Mouse (Mus musculus): ENCODE data around the gene H2al1g. TPM values are rescaled to one million over a fixed set of nuclear protein-coding genes. Genes with fewer than 3 reads are reported as not detected.
"Not testable (repeated sequence)": the region's sequence is repeated elsewhere in the genome, so short reads cannot be mapped to it uniquely, and the experiment has no call there.

Gene H2al1g
- polyA plus RNA-seq, 1 experiment from 2014 or later = not detected

- not testable (repeated sequence) for DNase-seq (ENCODE audit: low spot score); H3K27ac ChIP-seq; H3K27me3 ChIP-seq (ENCODE audit: control insufficient read depth, insufficient read depth, low read length); ATAC-seq (ENCODE audit: low FRiP score); H3K4me3 ChIP-seq (replicated peaks; ENCODE audit: low read length); H3K9ac ChIP-seq; H3K4me1 ChIP-seq (replicated peaks; ENCODE audit: control insufficient read depth, insufficient read depth, low read length); H3K36me3 ChIP-seq (replicated peaks; ENCODE audit: control insufficient read depth, insufficient read depth); H3K4me2 ChIP-seq (replicated peaks); H3K9me3 ChIP-seq (ENCODE audit: control insufficient read depth, low read length)
- 92% methylated on average over 1 of the region's 6 CpGs for WGBS
Observed at GRCm38 (mm10) chrX:11305355-11305754, 12.7 kb upstream of the H2al1g start, which contains the start of gene H2al1c. Gene H2al1c (plus strand): TSS chrX:11305655.

GRCm38 (mm10) chrX:11308524-11308923 is 9.5 kb upstream of the H2al1g start, which contains the start of gene H2al1d:
Gene H2al1d (plus strand): TSS chrX:11308824.
- H3K4me2 ChIP-seq (replicated peaks); H3K9me3 ChIP-seq (ENCODE audit: control insufficient read depth, low read length); H3K4me3 ChIP-seq (replicated peaks; ENCODE audit: low read length); H3K36me3 ChIP-seq (replicated peaks; ENCODE audit: control insufficient read depth, insufficient read depth); DNase-seq (ENCODE audit: low spot score); H3K27me3 ChIP-seq (ENCODE audit: control insufficient read depth, insufficient read depth, low read length); H3K9ac ChIP-seq; ATAC-seq (ENCODE audit: low FRiP score); H3K27ac ChIP-seq; H3K4me1 ChIP-seq (replicated peaks; ENCODE audit: control insufficient read depth, insufficient read depth, low read length): not testable (repeated sequence)
- no CpG with 5 or more reads among the region's 6 CpGs for WGBS

- not testable (repeated sequence) for ATAC-seq (ENCODE audit: low FRiP score); H3K9me3 ChIP-seq (ENCODE audit: control insufficient read depth, low read length); H3K4me1 ChIP-seq (replicated peaks; ENCODE audit: control insufficient read depth, insufficient read depth, low read length); DNase-seq (ENCODE audit: low spot score); H3K4me2 ChIP-seq (replicated peaks); H3K27me3 ChIP-seq (ENCODE audit: control insufficient read depth, insufficient read depth, low read length); H3K27ac ChIP-seq; H3K4me3 ChIP-seq (replicated peaks; ENCODE audit: low read length); H3K9ac ChIP-seq; H3K36me3 ChIP-seq (replicated peaks; ENCODE audit: control insufficient read depth, insufficient read depth)
- no CpG with 5 or more reads among the region's 3 CpGs for WGBS
Observed at GRCm38 (mm10) chrX:11311634-11312033, 6.4 kb upstream of the H2al1g start, which contains the start of gene H2al1e. Gene H2al1e (plus strand): TSS chrX:11311934.

GRCm38 (mm10) chrX:11314858-11315257 is 3.2 kb upstream of the H2al1g start, which contains the start of gene H2al1f:
Gene H2al1f (plus strand): TSS chrX:11315158.
- not testable (repeated sequence) for H3K36me3 ChIP-seq (replicated peaks; ENCODE audit: control insufficient read depth, insufficient read depth); H3K4me3 ChIP-seq (replicated peaks; ENCODE audit: low read length); DNase-seq (ENCODE audit: low spot score); H3K4me1 ChIP-seq (replicated peaks; ENCODE audit: control insufficient read depth, insufficient read depth, low read length); H3K27me3 ChIP-seq (ENCODE audit: control insufficient read depth, insufficient read depth, low read length); H3K9me3 ChIP-seq (ENCODE audit: control insufficient read depth, low read length); H3K27ac ChIP-seq; H3K9ac ChIP-seq; ATAC-seq (ENCODE audit: low FRiP score); H3K4me2 ChIP-seq (replicated peaks)
- WGBS = no CpG with 5 or more reads among the region's 6 CpGs

GRCm38 (mm10) chrX:11321192-11321591 is 3.1 kb downstream of the H2al1g start, which contains the start of gene H2al1h:
Gene H2al1h (plus strand): TSS chrX:11321492.
- H3K27ac ChIP-seq; H3K4me2 ChIP-seq (replicated peaks); H3K4me3 ChIP-seq (replicated peaks; ENCODE audit: low read length); H3K27me3 ChIP-seq (ENCODE audit: control insufficient read depth, insufficient read depth, low read length); H3K9ac ChIP-seq; DNase-seq (ENCODE audit: low spot score); H3K4me1 ChIP-seq (replicated peaks; ENCODE audit: control insufficient read depth, insufficient read depth, low read length); ATAC-seq (ENCODE audit: low FRiP score); H3K9me3 ChIP-seq (ENCODE audit: control insufficient read depth, low read length); H3K36me3 ChIP-seq (replicated peaks; ENCODE audit: control insufficient read depth, insufficient read depth): not testable (repeated sequence)
- no CpG with 5 or more reads among the region's 6 CpGs for WGBS

GRCm38 (mm10) chrX:11324359-11324758 is 6.3 kb downstream of the H2al1g start, which contains the start of gene H2al1i:
Gene H2al1i (plus strand): TSS chrX:11324659.
- H3K27ac ChIP-seq; H3K4me2 ChIP-seq (replicated peaks); DNase-seq (ENCODE audit: low spot score); H3K9me3 ChIP-seq (ENCODE audit: control insufficient read depth, low read length); H3K27me3 ChIP-seq (ENCODE audit: control insufficient read depth, insufficient read depth, low read length); H3K4me3 ChIP-seq (replicated peaks; ENCODE audit: low read length); H3K4me1 ChIP-seq (replicated peaks; ENCODE audit: control insufficient read depth, insufficient read depth, low read length); ATAC-seq (ENCODE audit: low FRiP score); H3K36me3 ChIP-seq (replicated peaks; ENCODE audit: control insufficient read depth, insufficient read depth); H3K9ac ChIP-seq: not testable (repeated sequence)
- no CpG with 5 or more reads among the region's 5 CpGs for WGBS

- H3K4me2 ChIP-seq (replicated peaks); H3K27ac ChIP-seq; ATAC-seq (ENCODE audit: low FRiP score); H3K4me1 ChIP-seq (replicated peaks; ENCODE audit: control insufficient read depth, insufficient read depth, low read length); H3K27me3 ChIP-seq (ENCODE audit: control insufficient read depth, insufficient read depth, low read length); H3K9me3 ChIP-seq (ENCODE audit: control insufficient read depth, low read length); H3K9ac ChIP-seq; H3K36me3 ChIP-seq (replicated peaks; ENCODE audit: control insufficient read depth, insufficient read depth); H3K4me3 ChIP-seq (replicated peaks; ENCODE audit: low read length); DNase-seq (ENCODE audit: low spot score): not testable (repeated sequence)
- WGBS = 97% methylated on average over 2 of the region's 2 CpGs
Observed at GRCm38 (mm10) chrX:11327522-11327921, 9.5 kb downstream of the H2al1g start, which contains the start of gene H2al1j. Gene H2al1j (plus strand): TSS chrX:11327822.

GRCm38 (mm10) chrX:11345762-11346161 is 27.7 kb downstream of the H2al1g start:
- Histone ChIP-seq H3K27ac (no peak overlapping the region), H3K4me1 (replicated peaks; ENCODE audit: control insufficient read depth, insufficient read depth, low read length) (0 out of 2 replicates have a peak, but pooled peaks cover 3% of the 10 kb centered on the region), H3K9me3 (ENCODE audit: control insufficient read depth, low read length) (no peaks in the 10 kb centered on the region), H3K27me3 (ENCODE audit: control insufficient read depth, insufficient read depth, low read length) (no peaks in the 10 kb centered on the region), H3K4me2 (replicated peaks) (no peak overlapping the region), H3K9ac (no peak overlapping the region), H3K4me3 (replicated peaks; ENCODE audit: low read length) (no peak overlapping the region), H3K36me3 (replicated peaks; ENCODE audit: control insufficient read depth, insufficient read depth) (no peaks in the 10 kb centered on the region)
- 60% methylated on average over 9 of the region's 9 CpGs for WGBS
- DNase-seq (ENCODE audit: low spot score) = no peak
- ATAC-seq (ENCODE audit: low FRiP score) = no peak

- Histone ChIP-seq H3K4me3 (replicated peaks; ENCODE audit: low read length) (no peak overlapping the region), H3K4me2 (replicated peaks) (no peak overlapping the region), H3K27me3 (ENCODE audit: control insufficient read depth, insufficient read depth, low read length) (no peaks in the 10 kb centered on the region), H3K27ac (no peak overlapping the region), H3K9me3 (ENCODE audit: control insufficient read depth, low read length) (no peaks in the 10 kb centered on the region), H3K9ac (no peak overlapping the region), H3K4me1 (replicated peaks; ENCODE audit: control insufficient read depth, insufficient read depth, low read length) (0 out of 2 replicates have a peak, but pooled peaks cover 3% of the 10 kb centered on the region), H3K36me3 (replicated peaks; ENCODE audit: control insufficient read depth, insufficient read depth) (no peaks in the 10 kb centered on the region)
- no peak for DNase-seq (ENCODE audit: low spot score)
- WGBS = 87% methylated on average over 3 of the region's 3 CpGs
- ATAC-seq (ENCODE audit: low FRiP score) = no peak
Observed at GRCm38 (mm10) chrX:11346756-11347155, 28.7 kb downstream of the H2al1g start.

- H3K9ac ChIP-seq = no peak overlapping the region
- ATAC-seq (ENCODE audit: low FRiP score) = no peak
- H3K9me3 ChIP-seq (ENCODE audit: control insufficient read depth, low read length) = no peaks in the 10 kb centered on the region
- 0 out of 2 replicates have a peak, but pooled peaks cover 6% of the 10 kb centered on the region for H3K27me3 ChIP-seq (ENCODE audit: control insufficient read depth, insufficient read depth, low read length)
- no peak overlapping the region for H3K4me3 ChIP-seq (replicated peaks; ENCODE audit: low read length)
- DNase-seq (ENCODE audit: low spot score) = no peak
- H3K4me1 ChIP-seq (replicated peaks; ENCODE audit: control insufficient read depth, insufficient read depth, low read length) = peaks cover 5% of the 10 kb centered on the region; the same call in 1 of the 2 replicates
- no peak overlapping the region for H3K27ac ChIP-seq
- H3K4me2 ChIP-seq (replicated peaks) = no peak overlapping the region
- no peaks in the 10 kb centered on the region for H3K36me3 ChIP-seq (replicated peaks; ENCODE audit: control insufficient read depth, insufficient read depth)
- 81% methylated on average over 6 of the region's 6 CpGs for WGBS
Observed at GRCm38 (mm10) chrX:11360823-11361222, 42.8 kb downstream of the H2al1g start.
